Mouse (Mus musculus) T-cell, adult 66 days (primary cell): ENCODE measurements around the gene Rif1. TPM values are rescaled to one million over a fixed set of nuclear protein-coding genes. Genes with fewer than 3 reads are reported as not detected.

Source experiments
- total RNA-seq, 2 experiments: library from RNA; stranded (reverse); gene quantifications; 3 replicates in 1 of 2; 4 replicates in 1 of 2; pipeline ENCODE4 v1.2.4; 2023

Rif1 gene
- 10 to 100 TPM; 68.2 to 72.8 TPM for total RNA-seq

DNA sequence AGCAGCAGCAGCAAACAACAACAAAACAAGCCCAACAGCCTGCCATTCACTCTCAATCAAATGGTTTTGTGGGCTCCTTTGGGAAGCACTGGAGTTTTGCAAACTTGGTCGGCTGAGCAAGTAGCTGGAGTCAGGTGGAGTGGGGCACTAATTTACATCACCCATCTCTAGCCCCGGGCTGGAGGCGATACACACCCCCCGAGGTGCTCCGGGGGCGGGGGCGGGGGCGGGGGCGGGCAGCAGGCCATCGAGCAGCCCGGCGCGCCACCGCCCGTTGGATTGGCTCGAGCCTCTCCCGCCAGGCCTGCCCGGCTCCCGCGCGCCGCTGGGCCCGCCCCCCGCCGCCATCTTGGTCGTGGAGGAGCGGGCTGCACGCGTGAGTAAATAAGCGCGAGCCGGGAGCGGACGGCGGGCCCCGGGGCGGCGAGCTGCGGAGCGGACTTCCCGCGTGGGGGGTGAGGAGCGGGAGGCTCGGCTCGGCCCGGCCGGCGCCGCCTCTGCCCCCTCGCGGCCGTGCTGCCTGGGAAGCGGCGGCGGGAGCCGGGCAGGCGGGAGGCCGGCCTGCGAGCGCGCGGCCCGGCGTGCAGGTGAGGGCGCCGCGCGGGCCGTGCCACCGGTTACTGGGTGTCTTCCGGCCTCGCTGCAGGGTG lies at the start of gene Rif1:
Gene Rif1, plus strand, starts transcription at position 342 of the 650 bp plus-strand sequence.

DNA sequence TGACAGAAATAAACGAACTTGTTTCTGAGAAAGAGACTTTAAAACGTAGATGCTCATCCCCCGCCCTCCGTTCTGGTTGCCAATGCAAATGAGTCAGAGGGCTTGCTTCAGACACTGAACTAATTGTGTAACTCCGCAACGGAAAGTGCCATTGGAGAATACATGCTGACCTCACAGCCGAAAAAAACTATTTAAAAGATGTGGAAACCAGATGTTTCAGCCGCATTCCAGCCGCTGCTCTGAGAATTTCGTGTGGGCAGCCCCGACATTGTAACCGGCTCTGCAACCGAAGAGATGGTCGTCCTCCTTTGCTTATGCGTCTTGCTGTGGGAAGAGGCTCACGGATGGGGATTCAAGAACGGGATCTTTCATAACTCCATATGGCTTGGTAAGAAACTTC lies 34.8 kb upstream of the Rif1 start, which contains the start of gene Tnfaip6:
Gene Tnfaip6, plus strand, starts transcription at position 128 of the 400 bp plus-strand sequence.

Other genes starting within 250 kb of the Rif1 start
- 10 to 100 TPM; 24.2 to 24.9 TPM for gene Rbm43, start 137.7 kb upstream of the Rif1 start, total RNA-seq
- 10 to 100 TPM; 50.0 to 50.1 TPM for gene Nmi, start 99.3 kb upstream of the Rif1 start, total RNA-seq
- gene Tnfaip6, start 34.8 kb upstream of the Rif1 start, total RNA-seq = not detected